Mouse (Mus musculus): ENCODE results near the gene Kyat3. TPM values are rescaled to one million over a fixed set of nuclear protein-coding genes. Genes with fewer than 3 reads are reported as not detected.

Kyat3 gene
- polyA plus RNA-seq, 1 experiment from 2014 or later, result 11.0 TPM

DNA sequence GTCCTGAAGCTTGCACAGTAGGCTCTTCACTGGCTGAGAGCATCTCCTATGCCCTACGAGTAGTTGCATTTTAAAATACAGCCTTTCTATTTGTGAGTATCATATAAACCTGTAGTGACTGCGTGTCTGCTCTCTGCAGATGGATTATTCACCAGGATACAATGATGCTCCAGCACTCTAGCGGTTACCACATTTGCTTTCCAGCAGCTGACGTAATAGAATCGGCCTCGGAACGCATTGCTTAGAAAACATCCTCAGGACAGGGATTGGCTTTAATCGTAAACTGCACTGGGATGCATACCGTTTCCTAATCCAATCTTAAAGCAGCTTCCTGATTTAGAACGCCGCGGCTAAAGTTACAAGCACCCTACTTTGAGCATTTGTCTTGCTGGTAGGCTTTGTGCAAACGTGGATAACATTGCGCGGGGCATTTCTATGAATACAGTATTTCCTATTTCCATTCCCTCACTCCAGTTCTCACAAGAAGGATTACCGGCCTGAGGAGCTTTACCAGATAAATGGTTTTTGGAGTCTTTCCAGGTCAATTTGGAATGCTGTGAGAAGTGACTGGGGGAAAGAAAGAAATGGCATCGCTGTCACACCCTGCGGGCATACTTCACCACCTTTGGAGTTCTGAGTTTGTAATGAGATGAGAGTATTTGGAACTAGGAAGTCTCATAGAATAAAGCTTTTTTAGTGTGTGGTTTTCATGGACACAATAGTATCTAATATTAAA is 54.4 kb downstream of the Kyat3 start:
- no peak for ATAC-seq
- H3K4me1 ChIP-seq, result peaks cover 20% of the 10 kb centered on the region
- H3K27ac ChIP-seq, result no peak overlapping the region
- H3K4me3 ChIP-seq, result no peak overlapping the region
- H3K9ac ChIP-seq, result no peak overlapping the region
- 83% methylated on average over 18 of the region's 18 CpGs for WGBS (ENCODE audit: insufficient replicate concordance)
- no peak overlapping the region for H3K4me2 ChIP-seq
- H3K36me3 ChIP-seq, result no peaks in the 10 kb centered on the region
- no peaks in the 10 kb centered on the region for H3K9me3 ChIP-seq (replicated peaks)
- no peaks in the 10 kb centered on the region for H3K27me3 ChIP-seq (replicated peaks)

GRCm38 (mm10) chr3:142757841-142758240 is 57.0 kb downstream of the Kyat3 start:
- 13% methylated on average over 12 of the region's 12 CpGs for WGBS (ENCODE audit: insufficient replicate concordance)
- H3K4me2 ChIP-seq, result peak overlapping the region; percentile 46

GRCm38 (mm10) chr3:142758593-142758992 is 57.7 kb downstream of the Kyat3 start:
- H3K9me3 ChIP-seq (replicated peaks), result no peaks in the 10 kb centered on the region
- peaks cover 20% of the 10 kb centered on the region for H3K4me1 ChIP-seq
- H3K36me3 ChIP-seq, result no peaks in the 10 kb centered on the region
- WGBS (ENCODE audit: insufficient replicate concordance), result 57% methylated on average over 7 of the region's 7 CpGs
- no peak overlapping the region for H3K9ac ChIP-seq
- no peaks in the 10 kb centered on the region for H3K27me3 ChIP-seq (replicated peaks)
- no peak overlapping the region for H3K4me3 ChIP-seq
- no peak overlapping the region for H3K4me2 ChIP-seq
- no peak for ATAC-seq
- no peak overlapping the region for H3K27ac ChIP-seq

More at GRCm38 (mm10) chr3:142757841-142758240, 57.0 kb downstream of the Kyat3 start:
- ATAC-seq, result peak; percentile 81
- H3K9me3 ChIP-seq (replicated peaks), result no peaks in the 10 kb centered on the region
- H3K4me1 ChIP-seq, result peaks cover 20% of the 10 kb centered on the region
- no peaks in the 10 kb centered on the region for H3K27me3 ChIP-seq (replicated peaks)
- no peak overlapping the region for H3K27ac ChIP-seq
- no peaks in the 10 kb centered on the region for H3K36me3 ChIP-seq
- H3K9ac ChIP-seq, result no peak overlapping the region
- no peak overlapping the region for H3K4me3 ChIP-seq

- no peak overlapping the region for H3K4me3 ChIP-seq
- H3K9me3 ChIP-seq (replicated peaks), result no peaks in the 10 kb centered on the region
- no peak overlapping the region for H3K9ac ChIP-seq
- no peak overlapping the region for H3K4me2 ChIP-seq
- no peaks in the 10 kb centered on the region for H3K36me3 ChIP-seq
- H3K27ac ChIP-seq, result no peak overlapping the region
- H3K4me1 ChIP-seq, result peaks cover 28% of the 10 kb centered on the region
- 64% methylated on average over 6 of the region's 6 CpGs for WGBS (ENCODE audit: insufficient replicate concordance)
- no peaks in the 10 kb centered on the region for H3K27me3 ChIP-seq (replicated peaks)
- ATAC-seq, result no peak
These were observed 59.5 kb downstream of the Kyat3 start for GRCm38 (mm10) chr3:142760356-142760755.

GRCm38 (mm10) chr3:142764995-142765777 is 64.3 kb downstream of the Kyat3 start, which contains the start of gene Gtf2b:
Gene Gtf2b, plus strand, starts transcription at chr3:142765045.
- peak; percentile 99 for ATAC-seq
- Histone ChIP-seq H3K4me3 (peak within 1 kb of the TSS; percentile 84), H3K27me3 (replicated peaks) (no peaks in the 10 kb centered on the region), H3K9me3 (replicated peaks) (no peaks in the 10 kb centered on the region), H3K36me3 (no peaks in the 10 kb centered on the region), H3K4me2 (peak within 1 kb of the TSS; percentile 72), H3K4me1 (peaks cover 46% of the 10 kb centered on the region), H3K9ac (peak within 1 kb of the TSS; percentile 89), H3K27ac (peak within 1 kb of the TSS; percentile 89)
- under 1% methylated on average over 64 of the region's 64 CpGs for WGBS (ENCODE audit: insufficient replicate concordance)

GRCm38 (mm10) chr3:142765778-142766165 is 64.9 kb downstream of the Kyat3 start:
- WGBS (ENCODE audit: insufficient replicate concordance), result 8% methylated on average over 10 of the region's 10 CpGs
- Histone ChIP-seq H3K9ac (peak overlapping the region; percentile 89), H3K27me3 (replicated peaks) (no peaks in the 10 kb centered on the region), H3K36me3 (peaks cover 2% of the 10 kb centered on the region), H3K4me2 (peak overlapping the region; percentile 72), H3K4me3 (peak overlapping the region; percentile 84), H3K27ac (peak overlapping the region; percentile 89), H3K9me3 (replicated peaks) (no peaks in the 10 kb centered on the region), H3K4me1 (peaks cover 51% of the 10 kb centered on the region)
- ATAC-seq, result no peak

DNA sequence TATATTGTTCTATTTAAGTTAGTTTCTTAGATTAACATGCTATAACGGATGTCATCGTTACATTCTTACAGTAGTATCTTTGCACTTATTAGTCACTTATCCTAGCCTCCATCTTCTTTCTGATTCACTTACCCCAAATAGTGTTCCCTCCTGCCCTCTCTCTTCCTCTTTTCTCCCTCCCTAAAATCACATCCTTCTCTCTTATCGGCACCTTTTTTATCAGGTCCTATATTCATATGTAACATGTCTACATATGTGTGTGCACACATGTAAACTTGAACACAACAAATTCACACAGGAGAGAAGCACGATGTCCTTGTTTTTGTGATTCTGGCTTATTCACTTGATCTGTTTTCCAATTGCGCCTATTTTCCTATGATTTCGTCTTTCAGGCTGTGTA is 67.6 kb downstream of the Kyat3 start:
- no peak overlapping the region for H3K9ac ChIP-seq
- H3K27ac ChIP-seq, result no peak overlapping the region
- peaks cover 29% of the 10 kb centered on the region for H3K36me3 ChIP-seq
- H3K4me3 ChIP-seq, result no peak overlapping the region
- H3K27me3 ChIP-seq (replicated peaks), result no peaks in the 10 kb centered on the region
- H3K4me1 ChIP-seq, result peaks cover 62% of the 10 kb centered on the region
- WGBS (ENCODE audit: insufficient replicate concordance), result 84% methylated on average over 6 of the region's 6 CpGs
- peak overlapping the region; percentile 27; the same call in 1 of the 2 replicates for H3K4me2 ChIP-seq
- no peaks in the 10 kb centered on the region for H3K9me3 ChIP-seq (replicated peaks)
- ATAC-seq, result no peak

DNA sequence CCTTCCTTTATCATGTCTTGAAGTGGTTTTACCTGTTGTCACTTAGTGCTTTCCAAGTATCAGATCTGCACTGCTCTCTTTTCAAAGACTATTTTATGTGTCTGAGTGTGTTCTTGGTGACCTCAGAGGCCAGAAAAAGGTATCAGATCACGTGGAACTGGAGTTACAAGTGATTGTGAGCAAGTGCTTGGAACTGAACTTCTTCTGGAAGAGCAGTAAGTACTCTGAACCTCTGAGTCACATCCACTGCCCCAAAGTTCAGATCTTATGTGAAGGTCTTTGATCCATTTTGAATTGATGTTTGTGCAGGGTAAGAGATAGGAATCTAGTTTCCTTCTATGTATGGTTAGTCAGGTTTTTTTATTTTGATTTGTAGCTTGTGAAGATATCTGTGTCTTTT is 69.7 kb downstream of the Kyat3 start:
- no peaks in the 10 kb centered on the region for H3K27me3 ChIP-seq (replicated peaks)
- no peaks in the 10 kb centered on the region for H3K9me3 ChIP-seq (replicated peaks)
- WGBS (ENCODE audit: insufficient replicate concordance), result 39% methylated on average over 1 of the region's 1 CpGs
- H3K4me2 ChIP-seq, result no peak overlapping the region
- peaks cover 64% of the 10 kb centered on the region for H3K4me1 ChIP-seq
- no peak for ATAC-seq
- no peak overlapping the region for H3K9ac ChIP-seq
- no peak overlapping the region for H3K4me3 ChIP-seq
- peaks cover 44% of the 10 kb centered on the region for H3K36me3 ChIP-seq
- H3K27ac ChIP-seq, result no peak overlapping the region

GRCm38 (mm10) chr3:142773538-142774191 is 72.8 kb downstream of the Kyat3 start:
- ATAC-seq, result peak; percentile 50
- Histone ChIP-seq H3K9me3 (replicated peaks) (no peaks in the 10 kb centered on the region), H3K9ac (no peak overlapping the region), H3K4me2 (no peak overlapping the region), H3K4me1 (peaks cover 41% of the 10 kb centered on the region), H3K27me3 (replicated peaks) (no peaks in the 10 kb centered on the region), H3K4me3 (no peak overlapping the region), H3K27ac (peak overlapping the region; percentile 20; the same call in 1 of the 2 replicates), H3K36me3 (peaks cover 73% of the 10 kb centered on the region)
- WGBS (ENCODE audit: insufficient replicate concordance), result 47% methylated on average over 4 of the region's 4 CpGs

DNA sequence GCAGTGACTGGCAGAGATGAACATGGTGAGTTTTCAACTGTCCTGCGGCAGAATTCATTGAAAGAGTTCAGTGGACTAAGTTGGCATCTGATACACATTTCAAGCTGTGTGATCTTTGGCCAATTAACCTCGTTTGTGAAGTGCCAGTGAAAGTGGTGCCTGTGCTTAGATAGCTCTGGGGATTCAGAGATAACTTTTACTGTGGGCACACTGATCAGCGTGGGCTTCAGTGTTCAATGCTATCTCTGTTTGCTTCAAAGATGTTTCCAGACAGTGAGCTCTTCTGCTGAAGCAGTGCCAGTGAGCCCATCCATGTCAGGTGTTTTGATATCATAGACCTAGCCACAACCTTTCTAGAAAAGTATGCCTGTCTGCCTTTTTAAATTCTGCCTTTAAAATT is 76.4 kb downstream of the Kyat3 start:
- WGBS (ENCODE audit: insufficient replicate concordance), result 54% methylated on average over 3 of the region's 3 CpGs
- Histone ChIP-seq H3K27me3 (replicated peaks) (no peaks in the 10 kb centered on the region), H3K27ac (no peak overlapping the region), H3K36me3 (peaks cover 89% of the 10 kb centered on the region), H3K9me3 (replicated peaks) (no peaks in the 10 kb centered on the region), H3K4me3 (no peak overlapping the region), H3K4me1 (peaks cover 21% of the 10 kb centered on the region), H3K9ac (no peak overlapping the region), H3K4me2 (no peak overlapping the region)
- no peak for ATAC-seq

DNA sequence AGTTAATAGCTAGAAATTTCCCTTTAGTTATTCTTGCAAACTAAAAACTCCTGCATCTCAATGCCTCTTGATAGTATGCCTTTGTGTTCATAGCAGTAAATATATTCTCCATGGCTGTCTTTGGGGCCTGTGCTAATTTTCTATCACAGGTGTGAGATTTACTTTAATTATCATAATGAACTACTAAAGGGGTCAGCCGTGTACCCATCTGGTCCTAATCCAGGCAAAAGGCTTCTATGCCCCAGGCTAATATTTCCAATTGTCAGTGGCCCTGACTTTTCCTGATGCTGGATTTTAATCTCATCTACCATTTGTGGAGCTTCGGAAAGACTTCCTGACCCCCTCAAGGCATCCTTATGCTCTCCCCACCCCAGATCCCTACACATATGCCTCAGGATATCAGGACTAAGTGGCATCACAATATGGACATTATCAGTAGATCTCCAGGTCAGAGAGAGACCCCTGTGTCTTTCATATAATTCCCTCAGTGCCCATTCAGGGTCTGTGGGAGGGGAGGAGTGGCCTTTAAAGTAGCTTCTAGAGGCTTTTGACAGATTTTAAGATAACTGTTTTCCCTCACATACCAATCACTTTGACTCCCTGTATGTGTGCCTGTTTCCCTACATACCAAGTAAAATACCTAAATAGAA is 85.7 kb downstream of the Kyat3 start:
- no peaks in the 10 kb centered on the region for H3K9me3 ChIP-seq (replicated peaks)
- ATAC-seq, result no peak
- peaks cover 82% of the 10 kb centered on the region for H3K36me3 ChIP-seq
- no peaks in the 10 kb centered on the region for H3K27me3 ChIP-seq (replicated peaks)
- H3K4me3 ChIP-seq, result no peak overlapping the region
- H3K9ac ChIP-seq, result no peak overlapping the region
- H3K4me1 ChIP-seq, result no peaks in the 10 kb centered on the region
- 82% methylated on average over 2 of the region's 2 CpGs for WGBS (ENCODE audit: insufficient replicate concordance)
- H3K27ac ChIP-seq, result no peak overlapping the region
- no peak overlapping the region for H3K4me2 ChIP-seq

Data from liver, embryonic 12.5 days (tissue).